Mouse (Mus musculus): ENCODE results near the gene Flrt3. TPM values are rescaled to one million over a fixed set of nuclear protein-coding genes. Genes with fewer than 3 reads are reported as not detected.
A peak's percentile ranks its signal among the peaks of the same experiment; 100 is the strongest.

The Flrt3 gene
- 0.65 and 0.67 TPM in 2 replicates for polyA plus RNA-seq (2015; fragmentation: Nextera tagmentation; extraction: Ambion mirVana)

DNA sequence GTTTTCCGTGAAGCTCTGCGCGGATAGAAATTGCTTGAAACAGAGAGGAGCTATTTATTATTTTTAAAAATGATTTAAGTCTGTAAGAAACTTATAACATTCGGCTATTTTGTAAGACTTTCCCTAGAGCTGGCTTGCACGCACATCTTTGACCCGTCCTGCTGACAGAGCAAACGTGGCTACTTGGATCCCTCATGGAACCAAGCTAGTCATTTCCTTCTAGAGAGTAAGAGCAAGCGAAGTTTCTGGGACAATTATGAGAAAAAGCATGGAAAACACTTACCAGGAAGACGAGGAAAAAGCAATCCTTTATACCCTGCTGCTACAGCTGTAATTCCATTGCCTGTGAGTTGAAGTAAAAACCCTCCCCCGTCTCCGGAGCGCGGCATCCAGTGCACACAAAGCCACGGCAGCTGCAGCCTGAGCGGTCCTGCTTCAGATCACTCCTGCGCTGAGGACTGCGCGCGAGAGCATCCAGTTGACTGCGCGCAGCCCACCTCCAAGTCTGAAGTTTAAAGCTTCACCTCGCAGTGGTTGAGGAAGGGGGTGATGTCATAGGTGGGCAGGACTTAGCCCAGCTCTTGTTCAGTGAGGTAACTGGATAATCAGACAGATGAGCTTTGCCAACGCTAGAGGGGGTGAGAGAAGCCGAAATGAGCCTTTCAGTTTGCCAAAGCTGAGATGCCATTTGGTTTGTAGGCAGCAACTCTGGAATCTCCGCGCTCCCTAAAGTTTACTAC is at the start of gene Flrt3:
Gene Flrt3 (minus strand): TSS at position 507 of the 740 bp plus-strand sequence.
- Histone ChIP-seq H3K4me3 (ENCODE audit: low read depth, low read length) (peak within 1 kb of the TSS; percentile 49), H3K27me3 (ENCODE audit: control insufficient read depth, insufficient read depth, low read depth, low read length) (no peaks in the 10 kb centered on the region), H3K9me3 (replicated peaks; ENCODE audit: control insufficient read depth, low read length) (no peaks in the 10 kb centered on the region), H3K27ac (ENCODE audit: low read length) (no peak within 1 kb of the TSS), H3K4me2 (ENCODE audit: low read depth, low read length) (peak within 1 kb of the TSS; percentile 66), H3K4me1 (ENCODE audit: control insufficient read depth, low read depth, low read length) (no peaks in the 10 kb centered on the region), H3K36me3 (ENCODE audit: control insufficient read depth, insufficient read depth) (no peaks in the 10 kb centered on the region), H3K9ac (ENCODE audit: low read depth, low read length) (peak within 1 kb of the TSS; percentile 14; the same call in 1 of the 2 replicates)
- 2% methylated on average over 26 of the region's 26 CpGs for WGBS (ENCODE audit: insufficient replicate concordance)
- ATAC-seq (ENCODE audit: low read depth) = peak; percentile 90

DNA sequence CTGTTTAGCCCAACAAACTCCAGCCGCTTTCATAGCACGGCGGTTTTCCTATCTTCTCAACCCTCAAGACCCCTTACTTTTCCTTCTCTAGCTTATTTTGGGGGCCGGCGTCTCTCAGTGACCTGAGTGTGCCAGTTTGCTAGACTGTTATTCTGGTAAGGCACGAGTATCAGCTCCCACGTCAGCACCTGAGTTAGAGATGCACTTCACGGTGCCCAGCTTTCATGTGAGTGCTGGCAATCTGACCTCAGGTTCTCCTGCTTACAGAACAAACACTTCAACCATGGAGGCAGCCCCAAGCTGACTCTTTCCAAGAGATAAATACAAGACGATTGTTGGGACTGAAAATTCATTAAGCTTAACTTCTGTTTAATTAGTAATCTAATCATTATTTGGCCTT is 46.1 kb upstream of the Flrt3 start:
- Histone ChIP-seq H3K4me1 (ENCODE audit: control insufficient read depth, low read depth, low read length) (no peaks in the 10 kb centered on the region), H3K4me2 (ENCODE audit: low read depth, low read length) (no peak overlapping the region), H3K27me3 (ENCODE audit: control insufficient read depth, insufficient read depth, low read depth, low read length) (no peaks in the 10 kb centered on the region), H3K4me3 (ENCODE audit: low read depth, low read length) (no peak overlapping the region), H3K9ac (ENCODE audit: low read depth, low read length) (no peak overlapping the region), H3K36me3 (ENCODE audit: control insufficient read depth, insufficient read depth) (no peaks in the 10 kb centered on the region), H3K9me3 (replicated peaks; ENCODE audit: control insufficient read depth, low read length) (no peaks in the 10 kb centered on the region), H3K27ac (ENCODE audit: low read length) (no peak overlapping the region)
- WGBS (ENCODE audit: insufficient replicate concordance) = 56% methylated on average over 9 of the region's 9 CpGs
- no peak for ATAC-seq (ENCODE audit: low read depth)

DNA sequence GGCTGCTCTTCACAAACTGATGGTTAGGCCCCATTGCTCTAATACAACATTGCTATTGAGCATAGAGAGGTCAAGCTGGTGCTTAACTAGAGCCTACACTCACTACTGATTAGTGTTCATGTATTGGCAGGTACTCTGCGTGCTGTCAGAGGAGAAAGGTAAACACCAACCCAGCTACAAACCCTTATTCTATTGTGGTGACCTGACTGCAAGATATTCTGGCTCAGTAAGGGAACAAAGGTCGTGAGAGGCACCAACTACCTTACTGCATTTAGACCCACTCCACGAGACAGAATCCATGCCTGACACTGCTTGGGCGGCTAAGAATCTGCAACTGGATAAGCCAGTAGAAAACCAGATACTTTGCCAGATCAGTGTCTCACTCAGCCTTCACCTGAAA is 44.6 kb upstream of the Flrt3 start:
- Histone ChIP-seq H3K4me3 (ENCODE audit: low read depth, low read length) (no peak overlapping the region), H3K9ac (ENCODE audit: low read depth, low read length) (no peak overlapping the region), H3K36me3 (ENCODE audit: control insufficient read depth, insufficient read depth) (no peaks in the 10 kb centered on the region), H3K4me1 (ENCODE audit: control insufficient read depth, low read depth, low read length) (no peaks in the 10 kb centered on the region), H3K4me2 (ENCODE audit: low read depth, low read length) (no peak overlapping the region), H3K27me3 (ENCODE audit: control insufficient read depth, insufficient read depth, low read depth, low read length) (no peaks in the 10 kb centered on the region), H3K9me3 (replicated peaks; ENCODE audit: control insufficient read depth, low read length) (no peaks in the 10 kb centered on the region), H3K27ac (ENCODE audit: low read length) (no peak overlapping the region)
- 51% methylated on average over 4 of the region's 4 CpGs for WGBS (ENCODE audit: insufficient replicate concordance)
- 0 out of 2 replicates have a peak, but pooled peaks have one; percentile 37 for ATAC-seq (ENCODE audit: low read depth)

DNA sequence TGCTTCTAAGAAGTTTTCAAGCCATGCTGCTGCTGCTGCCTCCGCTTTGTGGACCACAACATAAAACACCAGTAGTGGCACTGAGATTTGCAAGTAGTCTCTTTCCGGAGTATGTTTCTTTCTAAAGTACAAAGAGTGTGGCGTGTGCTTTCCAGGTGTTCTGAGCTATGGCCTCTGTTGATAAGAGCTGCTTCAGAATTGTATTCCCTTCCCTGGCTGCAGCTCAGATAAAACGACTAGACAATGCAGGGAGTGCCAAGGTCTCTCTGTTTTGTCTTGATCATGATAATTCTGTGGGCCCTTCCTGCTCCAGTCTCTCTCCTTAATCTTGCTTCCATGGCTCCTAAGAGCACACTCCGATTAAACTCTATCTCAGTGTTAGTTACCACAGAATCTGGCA is 36.3 kb upstream of the Flrt3 start:
- no peak overlapping the region for H3K4me3 ChIP-seq (ENCODE audit: low read depth, low read length)
- WGBS (ENCODE audit: insufficient replicate concordance) = 45% methylated on average over 5 of the region's 5 CpGs
- no peak overlapping the region for H3K27ac ChIP-seq (ENCODE audit: low read length)
- ATAC-seq (ENCODE audit: low read depth) = no peak
- no peaks in the 10 kb centered on the region for H3K9me3 ChIP-seq (replicated peaks; ENCODE audit: control insufficient read depth, low read length)
- no peaks in the 10 kb centered on the region for H3K4me1 ChIP-seq (ENCODE audit: control insufficient read depth, low read depth, low read length)
- H3K9ac ChIP-seq (ENCODE audit: low read depth, low read length) = no peak overlapping the region
- no peak overlapping the region for H3K4me2 ChIP-seq (ENCODE audit: low read depth, low read length)
- no peaks in the 10 kb centered on the region for H3K36me3 ChIP-seq (ENCODE audit: control insufficient read depth, insufficient read depth)
- H3K27me3 ChIP-seq (ENCODE audit: control insufficient read depth, insufficient read depth, low read depth, low read length) = no peaks in the 10 kb centered on the region

DNA sequence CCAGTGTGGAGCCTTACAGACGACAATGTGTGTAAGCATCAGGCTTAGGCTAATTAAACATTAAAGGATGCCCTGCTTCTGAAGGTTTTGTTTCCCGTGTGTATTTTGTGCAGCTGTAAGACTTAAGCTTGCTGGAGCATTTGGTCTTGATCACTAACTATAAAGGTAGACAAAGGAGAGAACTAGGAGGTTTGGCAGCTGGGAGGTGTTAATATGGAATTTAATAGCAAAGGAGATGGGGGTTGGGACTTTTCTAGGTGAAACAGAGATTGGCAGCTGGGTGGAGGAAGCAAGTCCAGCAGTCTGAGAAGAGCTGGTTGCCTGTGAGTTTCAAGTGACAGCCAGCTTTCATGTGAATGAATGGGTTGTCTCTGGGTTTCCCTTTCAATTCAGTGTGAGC is 34.0 kb upstream of the Flrt3 start:
- H3K9ac ChIP-seq (ENCODE audit: low read depth, low read length) = no peak overlapping the region
- H3K4me2 ChIP-seq (ENCODE audit: low read depth, low read length) = no peak overlapping the region
- no peak for ATAC-seq (ENCODE audit: low read depth)
- H3K27ac ChIP-seq (ENCODE audit: low read length) = no peak overlapping the region
- no peak overlapping the region for H3K4me3 ChIP-seq (ENCODE audit: low read depth, low read length)
- no peaks in the 10 kb centered on the region for H3K36me3 ChIP-seq (ENCODE audit: control insufficient read depth, insufficient read depth)
- 21% methylated on average over 2 of the region's 2 CpGs for WGBS (ENCODE audit: insufficient replicate concordance)
- H3K9me3 ChIP-seq (replicated peaks; ENCODE audit: control insufficient read depth, low read length) = no peaks in the 10 kb centered on the region
- H3K27me3 ChIP-seq (ENCODE audit: control insufficient read depth, insufficient read depth, low read depth, low read length) = no peaks in the 10 kb centered on the region
- H3K4me1 ChIP-seq (ENCODE audit: control insufficient read depth, low read depth, low read length) = no peaks in the 10 kb centered on the region

DNA sequence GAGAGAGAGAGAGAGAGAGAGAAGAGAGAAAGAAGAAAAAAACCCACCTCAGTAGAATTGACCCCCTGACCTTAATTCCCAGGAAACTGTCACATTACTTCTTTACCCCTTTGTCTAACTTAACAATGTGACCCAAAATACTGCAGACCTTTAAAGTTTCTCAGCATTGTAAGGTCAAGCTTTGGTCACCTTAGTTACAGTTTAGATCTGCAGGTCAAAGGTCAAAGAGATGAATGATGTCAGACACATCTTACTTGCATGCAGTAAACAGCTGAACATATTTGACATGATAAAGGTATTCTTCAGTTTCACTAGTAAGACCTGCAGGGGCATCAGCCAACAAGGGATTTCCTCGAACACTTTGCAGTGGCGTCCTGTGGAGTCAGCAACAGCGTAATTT is 32.9 kb upstream of the Flrt3 start:
- Histone ChIP-seq H3K27ac (ENCODE audit: low read length) (no peak overlapping the region), H3K9me3 (replicated peaks; ENCODE audit: control insufficient read depth, low read length) (no peaks in the 10 kb centered on the region), H3K4me3 (ENCODE audit: low read depth, low read length) (no peak overlapping the region), H3K27me3 (ENCODE audit: control insufficient read depth, insufficient read depth, low read depth, low read length) (no peaks in the 10 kb centered on the region), H3K4me1 (ENCODE audit: control insufficient read depth, low read depth, low read length) (no peaks in the 10 kb centered on the region), H3K36me3 (ENCODE audit: control insufficient read depth, insufficient read depth) (no peaks in the 10 kb centered on the region), H3K9ac (ENCODE audit: low read depth, low read length) (no peak overlapping the region), H3K4me2 (ENCODE audit: low read depth, low read length) (no peak overlapping the region)
- ATAC-seq (ENCODE audit: low read depth) = no peak
- WGBS (ENCODE audit: insufficient replicate concordance) = 29% methylated on average over 3 of the region's 3 CpGs

DNA sequence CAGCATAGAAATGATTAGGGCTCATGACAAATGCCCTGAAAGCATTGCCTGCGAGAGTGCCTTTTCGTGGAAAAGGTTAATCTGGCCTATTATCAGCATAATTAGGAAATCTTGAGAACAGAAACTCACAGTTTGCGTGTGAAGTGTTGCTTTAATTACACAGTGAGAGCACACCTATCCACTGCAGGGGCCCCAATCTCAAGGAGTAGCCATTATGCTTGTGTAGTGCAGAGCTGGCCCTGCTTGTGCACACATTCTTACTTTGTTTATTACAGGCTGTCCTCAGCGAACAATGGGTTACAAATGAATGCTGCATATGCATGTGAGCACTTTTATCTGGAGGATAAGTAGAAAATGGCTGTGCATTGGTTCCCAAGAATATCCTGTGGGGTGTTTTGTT is 32.1 kb upstream of the Flrt3 start:
- no peak overlapping the region for H3K27ac ChIP-seq (ENCODE audit: low read length)
- no peak overlapping the region for H3K4me3 ChIP-seq (ENCODE audit: low read depth, low read length)
- H3K36me3 ChIP-seq (ENCODE audit: control insufficient read depth, insufficient read depth) = no peaks in the 10 kb centered on the region
- H3K4me1 ChIP-seq (ENCODE audit: control insufficient read depth, low read depth, low read length) = no peaks in the 10 kb centered on the region
- no peaks in the 10 kb centered on the region for H3K9me3 ChIP-seq (replicated peaks; ENCODE audit: control insufficient read depth, low read length)
- no peak for ATAC-seq (ENCODE audit: low read depth)
- H3K4me2 ChIP-seq (ENCODE audit: low read depth, low read length) = no peak overlapping the region
- H3K9ac ChIP-seq (ENCODE audit: low read depth, low read length) = no peak overlapping the region
- no peaks in the 10 kb centered on the region for H3K27me3 ChIP-seq (ENCODE audit: control insufficient read depth, insufficient read depth, low read depth, low read length)
- WGBS (ENCODE audit: insufficient replicate concordance) = 52% methylated on average over 4 of the region's 4 CpGs

DNA sequence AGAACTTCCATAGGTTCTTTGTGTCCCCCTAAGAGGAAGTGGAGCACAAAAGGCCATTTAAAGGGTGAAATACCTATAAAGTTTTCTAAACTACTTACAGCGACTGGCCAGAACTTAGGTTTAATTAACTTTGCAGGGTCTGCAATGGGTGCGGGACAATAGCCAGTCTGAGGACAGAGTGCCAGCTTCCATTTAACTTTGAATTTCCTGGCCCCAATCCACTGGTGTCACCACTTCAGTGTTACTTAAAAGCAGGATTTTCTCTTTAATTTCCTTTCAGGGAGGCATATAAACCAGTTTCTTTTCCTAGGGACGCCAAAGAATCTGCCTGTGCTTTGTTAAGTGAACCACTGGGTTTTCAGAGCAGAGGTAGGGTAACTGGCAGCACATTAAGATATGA is 27.3 kb upstream of the Flrt3 start:
- Histone ChIP-seq H3K36me3 (ENCODE audit: control insufficient read depth, insufficient read depth) (no peaks in the 10 kb centered on the region), H3K27me3 (ENCODE audit: control insufficient read depth, insufficient read depth, low read depth, low read length) (no peaks in the 10 kb centered on the region), H3K27ac (ENCODE audit: low read length) (no peak overlapping the region), H3K9ac (ENCODE audit: low read depth, low read length) (no peak overlapping the region), H3K4me3 (ENCODE audit: low read depth, low read length) (no peak overlapping the region), H3K4me1 (ENCODE audit: control insufficient read depth, low read depth, low read length) (no peaks in the 10 kb centered on the region), H3K9me3 (replicated peaks; ENCODE audit: control insufficient read depth, low read length) (no peaks in the 10 kb centered on the region), H3K4me2 (ENCODE audit: low read depth, low read length) (no peak overlapping the region)
- ATAC-seq (ENCODE audit: low read depth) = no peak
- WGBS (ENCODE audit: insufficient replicate concordance) = 51% methylated on average over 3 of the region's 3 CpGs

DNA sequence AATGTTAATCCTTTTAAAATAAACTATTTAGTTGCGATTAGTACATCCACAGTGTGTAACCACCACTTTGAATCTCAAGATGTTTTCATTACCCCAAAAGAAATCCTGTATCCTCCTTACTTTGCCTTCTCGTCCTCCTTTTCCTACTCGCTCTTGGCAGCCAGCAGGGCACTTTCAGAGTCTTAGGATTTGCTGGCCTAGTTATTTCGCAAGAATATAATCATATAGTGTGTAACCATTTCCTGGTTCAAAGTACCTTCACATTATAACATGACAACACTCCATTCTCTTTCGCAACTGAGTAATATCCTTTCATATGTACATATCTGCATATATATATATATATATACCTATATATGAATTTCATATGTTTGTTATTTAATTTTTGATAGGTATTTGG is 22.6 kb upstream of the Flrt3 start:
- 61% methylated on average over 5 of the region's 5 CpGs for WGBS (ENCODE audit: insufficient replicate concordance)
- H3K36me3 ChIP-seq (ENCODE audit: control insufficient read depth, insufficient read depth) = no peaks in the 10 kb centered on the region
- ATAC-seq (ENCODE audit: low read depth) = no peak
- H3K27ac ChIP-seq (ENCODE audit: low read length) = no peak overlapping the region
- no peak overlapping the region for H3K4me3 ChIP-seq (ENCODE audit: low read depth, low read length)
- H3K9me3 ChIP-seq (replicated peaks; ENCODE audit: control insufficient read depth, low read length) = no peaks in the 10 kb centered on the region
- H3K4me1 ChIP-seq (ENCODE audit: control insufficient read depth, low read depth, low read length) = no peaks in the 10 kb centered on the region
- H3K27me3 ChIP-seq (ENCODE audit: control insufficient read depth, insufficient read depth, low read depth, low read length) = no peaks in the 10 kb centered on the region
- no peak overlapping the region for H3K9ac ChIP-seq (ENCODE audit: low read depth, low read length)
- no peak overlapping the region for H3K4me2 ChIP-seq (ENCODE audit: low read depth, low read length)

All from liver, embryonic 16.5 days (tissue).